Mouse (Mus musculus) cortical plate, adult 2 months (tissue): ENCODE results near the gene Fabp2. TPM values are rescaled to one million over a fixed set of nuclear protein-coding genes. Genes with fewer than 3 reads are reported as not detected.

Experiments
- H3K27ac ChIP-seq: fragments of 200-500 bp; 2 replicates; pipeline ENCODE4 v1.5.1; 2012; ENCODE audit warnings: low read length, control low read depth, inconsistent platforms; ENCODE audit not compliant: insufficient read depth
- H3K4me1 ChIP-seq: fragments of 200-500 bp; 2 replicates; pipeline ENCODE4 v1.6.1; 2011; ENCODE audit warnings: low read length; ENCODE audit not compliant: control insufficient read depth, insufficient read depth
- H3K4me3 ChIP-seq: fragments of 200-500 bp; 2 replicates; pipeline ENCODE4 v1.5.1; 2011; ENCODE audit warnings: mild to moderate bottlenecking, low read length, control low read depth; ENCODE audit not compliant: insufficient read depth
- CTCF ChIP-seq: fragments of 200-500 bp; IDR thresholded peaks from 2 replicates; pipeline ENCODE4 v1.5.1; 2011; ENCODE audit warnings: mild to moderate bottlenecking, control low read depth, low read length; ENCODE audit not compliant: insufficient read depth; ENCODE audit errors: extremely low read depth
- POLR2A ChIP-seq: fragments of 200-500 bp; IDR thresholded peaks from 2 replicates; pipeline ENCODE4 v1.6.1; 2011; ENCODE audit warnings: mild to moderate bottlenecking, low read length, control low read depth; ENCODE audit not compliant: insufficient read depth; ENCODE audit errors: extremely low read depth
- polyA plus RNA-seq: library from polyadenylated mRNA; depleted of rRNA; stranded (reverse); fragments of >200 nt; gene quantifications from 2 replicates; pipeline ENCODE4 v1.2.3, GENCODE M21; 2012; rRNA removed

Fabp2 gene
- polyA plus RNA-seq, result not detected in 2 replicates

DNA sequence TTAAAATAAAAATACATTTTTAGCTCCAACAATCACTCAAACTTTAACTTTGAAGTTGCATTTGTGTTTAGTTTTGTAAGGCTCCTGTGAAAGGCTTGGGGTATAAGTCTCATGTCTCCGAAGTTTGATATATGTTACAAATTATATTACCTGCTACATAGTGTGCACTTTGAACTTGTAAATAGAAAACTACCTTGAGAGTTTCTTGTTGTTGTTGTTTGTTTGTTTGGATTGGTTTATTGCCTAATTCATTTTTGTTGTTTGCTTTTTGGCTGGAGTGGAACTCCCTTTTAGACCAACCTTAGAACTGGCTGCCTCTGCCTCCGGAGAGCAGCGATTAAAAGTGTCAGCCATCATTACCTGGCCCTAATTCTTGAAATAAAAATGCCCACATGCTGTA lies at the start of gene Fabp2:
Fabp2 (plus strand) TSS at position 301 of the 400 bp plus-strand sequence.
- TF ChIP-seq POLR2A, result no peak
- TF ChIP-seq CTCF, result no peak
- no peak within 1 kb of the TSS for H3K27ac ChIP-seq

DNA sequence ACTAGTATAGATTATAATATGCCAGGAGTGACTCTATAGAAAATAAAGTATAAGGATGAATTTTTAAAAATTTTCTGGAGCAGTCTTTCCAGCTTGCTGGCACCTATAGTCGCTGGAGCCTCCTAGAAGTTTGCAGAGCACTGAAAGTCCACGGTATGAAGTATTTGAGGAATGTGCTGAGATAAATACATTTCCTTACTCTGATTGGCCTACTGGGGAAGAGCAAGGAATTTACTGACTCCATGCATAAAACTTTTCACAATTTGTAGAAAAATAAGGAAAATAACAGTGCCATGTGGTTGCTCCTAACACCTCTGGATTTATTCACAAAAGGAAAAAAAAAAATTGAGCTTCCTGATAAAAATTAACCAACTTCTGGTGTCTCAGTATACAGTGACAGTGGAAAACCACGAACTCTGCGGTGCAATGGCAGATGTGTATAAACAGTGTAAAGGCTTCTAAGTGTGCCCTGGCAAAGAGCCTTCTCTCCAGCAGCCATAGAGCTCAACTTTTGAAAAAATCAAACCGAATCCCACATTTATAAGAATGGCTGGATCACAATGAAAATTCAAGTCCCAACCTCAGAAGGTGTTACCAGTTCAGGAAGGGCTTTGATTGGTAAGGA lies 46.4 kb upstream of the Fabp2 start:
- TF ChIP-seq POLR2A (no peak), CTCF (no peak)

More for the DNA sequence above, at the start of gene Fabp2:
- no peak within 1 kb of the TSS for H3K4me3 ChIP-seq
- no peaks in the 10 kb centered on the region for H3K4me1 ChIP-seq

DNA sequence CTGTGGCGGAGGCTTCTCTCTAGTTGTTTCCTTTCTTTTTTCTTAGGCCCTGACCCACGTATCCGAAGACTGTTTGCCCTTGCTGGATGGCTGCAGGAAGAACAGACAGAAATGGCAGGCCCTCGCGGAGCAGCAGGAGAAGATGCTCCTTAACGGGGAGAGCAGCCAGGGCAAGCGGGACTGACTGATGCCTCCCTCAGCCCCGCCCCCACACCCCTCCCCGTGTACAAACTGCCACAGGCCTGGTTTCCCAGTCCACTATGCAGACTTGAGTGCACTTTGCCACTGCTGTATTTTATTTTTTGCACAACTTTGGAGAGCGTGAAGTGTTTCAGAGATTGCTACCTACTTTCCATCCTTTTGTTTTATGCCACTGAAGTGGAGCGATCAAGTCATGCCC lies 39.7 kb upstream of the Fabp2 start:
- no peak for TF ChIP-seq CTCF
- TF ChIP-seq POLR2A, result no peak
- no peaks in the 10 kb centered on the region for H3K4me1 ChIP-seq

More for the DNA sequence above, 46.4 kb upstream of the Fabp2 start:
- no peaks in the 10 kb centered on the region for H3K4me1 ChIP-seq
- H3K27ac ChIP-seq, result no peak overlapping the region
- H3K4me3 ChIP-seq, result no peak overlapping the region

DNA sequence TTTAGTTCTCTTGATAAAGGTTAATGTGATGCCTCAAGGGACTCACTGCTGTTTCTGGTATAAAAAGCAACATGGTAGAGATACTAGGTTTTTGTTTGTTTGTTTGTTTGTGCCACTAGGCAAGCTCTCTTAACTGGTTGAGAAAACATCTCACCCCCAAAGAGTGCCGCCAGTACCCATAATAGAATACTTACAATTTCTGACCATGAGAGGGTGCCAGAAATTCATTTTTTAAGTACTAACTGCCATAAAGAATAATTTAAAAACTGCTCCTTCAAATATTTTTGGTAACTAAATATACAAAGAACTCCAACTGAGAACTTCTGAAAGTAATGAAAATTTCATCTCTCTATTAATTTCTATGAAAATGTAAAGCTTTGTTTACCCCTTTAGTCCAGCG lies 35.0 kb upstream of the Fabp2 start:
- H3K4me3 ChIP-seq, result no peak overlapping the region
- no peaks in the 10 kb centered on the region for H3K4me1 ChIP-seq
- no peak for TF ChIP-seq CTCF
- TF ChIP-seq POLR2A, result no peak
- H3K27ac ChIP-seq, result no peak overlapping the region

More for the DNA sequence above, 39.7 kb upstream of the Fabp2 start:
- no peak overlapping the region for H3K27ac ChIP-seq
- H3K4me3 ChIP-seq, result no peak overlapping the region

DNA sequence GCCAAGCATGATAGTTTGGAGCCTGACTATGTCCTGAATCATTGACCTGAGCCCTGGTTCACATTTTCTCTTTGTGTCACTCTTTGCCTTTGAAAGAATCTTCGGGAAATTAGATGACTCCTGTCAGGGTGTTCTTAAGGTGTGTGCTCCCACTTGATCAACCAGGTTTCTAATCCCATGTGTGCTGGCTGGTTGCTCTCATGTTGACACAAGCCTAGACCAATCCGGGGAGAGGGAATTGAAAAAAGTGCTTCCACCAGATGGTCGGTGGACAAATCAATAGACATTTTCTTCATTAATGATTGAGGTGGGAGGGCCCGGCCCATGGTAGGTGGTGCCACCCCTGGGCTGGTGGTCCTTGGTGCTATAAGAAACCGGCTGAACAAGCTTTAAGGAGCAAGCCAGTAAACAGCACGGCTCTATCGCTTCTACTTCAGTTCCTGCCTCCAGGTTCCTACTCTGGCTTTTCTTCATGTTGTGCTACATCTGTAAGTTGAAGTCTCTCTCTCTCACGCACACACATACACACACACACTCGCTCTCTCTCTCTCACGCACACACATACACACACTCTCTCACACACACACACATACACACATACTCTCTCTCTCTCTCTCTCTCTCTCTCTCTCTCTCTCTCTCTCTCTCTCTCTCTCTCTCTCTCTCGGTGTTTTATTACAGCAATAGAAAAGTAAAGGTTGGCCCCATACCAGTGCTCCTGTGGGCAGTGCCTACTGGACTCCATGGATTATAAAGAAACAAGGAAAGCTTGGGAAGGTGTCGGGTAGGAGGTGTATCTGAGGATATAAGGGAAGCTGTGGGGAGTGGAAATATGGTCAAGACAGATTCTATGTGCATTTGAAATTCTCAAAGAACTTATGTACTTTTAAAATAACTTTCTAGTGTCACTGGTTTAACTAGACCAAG lies 34.0 kb upstream of the Fabp2 start:
- Histone ChIP-seq H3K27ac (no peak overlapping the region), H3K4me1 (no peaks in the 10 kb centered on the region), H3K4me3 (no peak overlapping the region)
- no peak for TF ChIP-seq CTCF
- no peak for TF ChIP-seq POLR2A

DNA sequence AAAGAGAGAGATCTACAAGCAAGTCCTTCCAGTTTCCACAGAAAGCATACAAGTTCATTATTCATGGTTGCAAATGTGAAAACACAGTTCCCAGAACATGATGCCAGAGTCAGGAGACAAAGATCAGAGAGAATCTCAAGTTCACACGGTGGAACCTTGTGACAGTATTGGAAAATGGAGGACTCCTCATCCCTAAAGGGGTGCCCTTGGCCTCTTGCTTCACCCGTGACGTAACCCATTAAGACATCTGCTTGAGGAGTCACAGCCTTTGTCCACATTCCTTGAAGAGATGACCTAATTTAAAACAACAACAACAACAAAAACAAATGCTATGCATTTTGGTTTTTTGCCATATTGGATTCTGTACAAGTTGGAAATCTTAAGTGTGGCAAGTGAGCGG lies 29.8 kb upstream of the Fabp2 start:
- Histone ChIP-seq H3K4me3 (no peak overlapping the region), H3K27ac (no peak overlapping the region), H3K4me1 (no peaks in the 10 kb centered on the region)
- TF ChIP-seq CTCF (no peak), POLR2A (no peak)

DNA sequence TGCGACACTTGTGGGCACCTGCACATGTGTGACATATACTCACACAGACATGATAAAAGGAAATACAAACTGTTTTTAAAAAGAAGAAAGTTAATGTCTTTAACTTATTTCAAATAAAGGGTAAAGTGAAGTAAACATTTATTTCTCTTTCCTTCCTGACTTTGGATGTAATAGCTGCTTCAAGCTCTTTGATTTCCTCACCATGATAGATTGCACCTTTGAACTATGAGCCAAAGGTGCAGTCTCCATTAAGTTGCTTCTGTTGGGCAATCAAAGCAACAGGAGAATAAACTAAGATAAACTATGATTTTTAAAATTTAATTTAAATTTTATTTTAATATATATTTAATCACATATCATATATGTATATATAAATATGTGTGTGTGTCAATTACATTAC lies 26.6 kb upstream of the Fabp2 start:
- Histone ChIP-seq H3K4me1 (no peaks in the 10 kb centered on the region), H3K27ac (no peak overlapping the region), H3K4me3 (no peak overlapping the region)
- TF ChIP-seq CTCF, result no peak
- TF ChIP-seq POLR2A, result no peak

DNA sequence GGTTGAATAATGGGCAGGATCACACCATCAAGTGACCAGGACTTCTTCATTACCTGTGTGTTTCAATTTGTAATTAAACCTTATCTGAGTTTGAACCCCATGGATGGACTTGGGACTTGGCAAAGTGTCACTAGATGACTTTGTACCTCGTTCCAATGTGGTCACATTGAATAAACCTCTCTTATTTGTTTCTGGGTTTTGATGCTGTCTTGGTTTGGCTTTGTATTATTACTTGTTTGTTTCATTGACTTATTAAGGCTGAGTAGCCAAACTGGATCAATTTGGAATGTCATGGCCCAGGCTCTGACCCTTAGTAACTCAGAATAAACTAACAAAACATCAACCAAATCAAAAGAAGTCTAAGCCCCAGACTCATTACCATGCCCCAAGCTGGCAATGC lies 23.3 kb upstream of the Fabp2 start:
- TF ChIP-seq POLR2A (no peak), CTCF (no peak)
- H3K4me1 ChIP-seq, result no peaks in the 10 kb centered on the region

DNA sequence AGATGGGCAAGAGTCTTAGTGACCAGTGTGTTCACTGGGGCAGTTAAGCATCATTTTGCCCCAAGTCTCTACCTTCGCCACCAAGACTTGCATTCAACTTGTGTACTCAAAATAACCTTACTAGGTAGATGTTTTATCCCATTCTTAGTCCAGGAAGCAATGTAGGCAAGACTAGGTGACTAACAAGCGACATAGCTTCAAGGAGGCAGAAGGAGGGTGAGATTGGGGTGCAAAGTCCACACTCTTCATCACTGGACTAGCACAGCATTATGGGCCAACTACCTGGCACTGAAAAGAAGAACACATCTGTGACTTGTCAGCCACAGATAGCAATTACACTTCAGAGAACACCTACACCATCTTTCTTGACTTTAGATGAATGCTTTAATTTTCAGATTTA lies 18.0 kb upstream of the Fabp2 start:
- Histone ChIP-seq H3K27ac (no peak overlapping the region), H3K4me1 (no peaks in the 10 kb centered on the region), H3K4me3 (no peak overlapping the region)
- TF ChIP-seq POLR2A (no peak), CTCF (no peak)

More for the DNA sequence above, 23.3 kb upstream of the Fabp2 start:
- Histone ChIP-seq H3K4me3 (no peak overlapping the region), H3K27ac (no peak overlapping the region)

DNA sequence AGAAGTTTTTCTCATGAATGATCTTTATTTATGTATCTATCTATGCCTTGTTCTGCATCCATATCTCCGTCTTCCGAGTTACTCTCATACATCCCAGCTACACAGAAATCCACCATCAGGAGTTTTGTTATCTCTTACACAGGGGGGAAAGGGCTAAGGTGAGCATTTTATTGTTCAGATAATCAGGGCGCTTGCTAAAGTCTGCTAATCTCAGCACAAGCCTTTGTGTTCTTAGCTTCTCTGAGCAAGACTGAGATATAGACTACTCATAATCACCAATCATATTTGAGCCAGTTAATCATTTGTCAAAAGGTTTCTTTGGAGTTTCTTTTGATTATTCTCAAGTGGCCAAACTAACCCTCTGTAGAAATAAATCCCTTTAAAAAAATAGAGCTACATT lies 17.3 kb upstream of the Fabp2 start:
- Histone ChIP-seq H3K4me1 (no peaks in the 10 kb centered on the region), H3K27ac (no peak overlapping the region), H3K4me3 (no peak overlapping the region)
- TF ChIP-seq POLR2A (no peak), CTCF (no peak)
